Mouse (Mus musculus): ENCODE results near the gene Wfdc1. TPM values are rescaled to one million over a fixed set of nuclear protein-coding genes. Genes with fewer than 3 reads are reported as not detected.

Wfdc1 gene
- total and polyA plus RNA-seq, 2 experiments from 2014 or later = 22.4 to 55.0 TPM

GRCm38 (mm10) chr8:119675457-119675856 is 9.3 kb downstream of the Wfdc1 start:
- 85% methylated on average over 5 of the region's 5 CpGs for WGBS
- Histone ChIP-seq H3K27ac (ENCODE audit: low read depth) (no peak overlapping the region), H3K4me3 (ENCODE audit: low read depth, low read length) (no peak overlapping the region), H3K9ac (replicated peaks; ENCODE audit: low read depth, low read length) (no peak overlapping the region), H3K9me3 (replicated peaks; ENCODE audit: control insufficient read depth, low read length) (no peaks in the 10 kb centered on the region), H3K4me1 (ENCODE audit: control insufficient read depth, insufficient read depth) (peaks cover 14% of the 10 kb centered on the region; the same call in 1 of the 2 replicates), H3K27me3 (ENCODE audit: control insufficient read depth, insufficient read depth, low read length) (no peaks in the 10 kb centered on the region), H3K36me3 (replicated peaks; ENCODE audit: control insufficient read depth, insufficient read depth, low read length) (no peaks in the 10 kb centered on the region), H3K4me2 (ENCODE audit: low read depth, low read length) (no peak overlapping the region)
- no peak for TF ChIP-seq CTCF (IDR thresholded peaks at IDR 0.05; ENCODE audit: low read depth)
- TF ChIP-seq EP300 (IDR thresholded peaks at IDR 0.05; ENCODE audit: low read depth) = no peak
- ATAC-seq (ENCODE audit: insufficient read depth, low read depth) (no peak), DNase-seq (ENCODE audit: low spot score) (no peak)

DNA sequence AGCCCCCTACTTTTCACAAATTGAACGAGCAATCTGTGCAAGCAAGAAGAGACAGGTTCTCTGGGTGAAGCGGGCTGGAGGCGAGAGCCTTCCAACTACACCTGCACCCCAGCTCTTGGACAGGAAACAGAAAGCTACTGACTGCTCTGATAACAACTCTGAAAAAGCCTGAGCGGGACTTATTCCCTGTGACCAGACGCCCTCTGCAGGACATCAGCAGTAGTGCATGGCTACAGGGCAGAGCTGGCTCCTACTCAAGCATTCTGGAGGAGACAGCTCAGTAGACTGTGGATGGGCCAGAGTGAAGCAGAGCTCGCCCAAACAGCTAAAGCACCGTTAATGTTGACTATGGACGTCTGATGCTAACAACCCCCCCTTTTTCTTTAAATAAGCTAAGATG is 10.2 kb downstream of the Wfdc1 start:
- TF ChIP-seq EP300 (IDR thresholded peaks at IDR 0.05; ENCODE audit: low read depth) = no peak
- peak; percentile 98 for TF ChIP-seq CTCF (IDR thresholded peaks at IDR 0.05; ENCODE audit: low read depth)
- no peak overlapping the region for H3K27ac ChIP-seq (ENCODE audit: low read depth)
- H3K36me3 ChIP-seq (replicated peaks; ENCODE audit: control insufficient read depth, insufficient read depth, low read length) = no peaks in the 10 kb centered on the region
- no peaks in the 10 kb centered on the region for H3K9me3 ChIP-seq (replicated peaks; ENCODE audit: control insufficient read depth, low read length)
- no peaks in the 10 kb centered on the region for H3K27me3 ChIP-seq (ENCODE audit: control insufficient read depth, insufficient read depth, low read length)
- ATAC-seq (ENCODE audit: insufficient read depth, low read depth) (peak; percentile 49), DNase-seq (ENCODE audit: low spot score) (peak; percentile 87)
- no peak overlapping the region for H3K9ac ChIP-seq (replicated peaks; ENCODE audit: low read depth, low read length)
- no peak overlapping the region for H3K4me3 ChIP-seq (ENCODE audit: low read depth, low read length)
- H3K4me2 ChIP-seq (ENCODE audit: low read depth, low read length) = no peak overlapping the region
- 11% methylated on average over 8 of the region's 8 CpGs for WGBS
- peaks cover 6% of the 10 kb centered on the region; the same call in 1 of the 2 replicates for H3K4me1 ChIP-seq (ENCODE audit: control insufficient read depth, insufficient read depth)

GRCm38 (mm10) chr8:119678138-119678843 is 12.1 kb downstream of the Wfdc1 start:
- peak; percentile 63 for DNase-seq (ENCODE audit: low spot score)
- Histone ChIP-seq H3K9ac (replicated peaks; ENCODE audit: low read depth, low read length) (no peak overlapping the region), H3K9me3 (replicated peaks; ENCODE audit: control insufficient read depth, low read length) (no peaks in the 10 kb centered on the region), H3K36me3 (replicated peaks; ENCODE audit: control insufficient read depth, insufficient read depth, low read length) (no peaks in the 10 kb centered on the region), H3K4me2 (ENCODE audit: low read depth, low read length) (peak overlapping the region; percentile 44), H3K27ac (ENCODE audit: low read depth) (no peak overlapping the region), H3K4me3 (ENCODE audit: low read depth, low read length) (no peak overlapping the region), H3K27me3 (ENCODE audit: control insufficient read depth, insufficient read depth, low read length) (no peaks in the 10 kb centered on the region), H3K4me1 (ENCODE audit: control insufficient read depth, insufficient read depth) (peaks cover 6% of the 10 kb centered on the region; the same call in 1 of the 2 replicates)
- TF ChIP-seq CTCF (IDR thresholded peaks at IDR 0.05; ENCODE audit: low read depth) (peak; percentile 57), EP300 (IDR thresholded peaks at IDR 0.05; ENCODE audit: low read depth) (no peak)
- 10% methylated on average over 18 of the region's 18 CpGs for WGBS
- peak; percentile 53; the same call in 1 of the 2 replicates for ATAC-seq (ENCODE audit: insufficient read depth, low read depth)

DNA sequence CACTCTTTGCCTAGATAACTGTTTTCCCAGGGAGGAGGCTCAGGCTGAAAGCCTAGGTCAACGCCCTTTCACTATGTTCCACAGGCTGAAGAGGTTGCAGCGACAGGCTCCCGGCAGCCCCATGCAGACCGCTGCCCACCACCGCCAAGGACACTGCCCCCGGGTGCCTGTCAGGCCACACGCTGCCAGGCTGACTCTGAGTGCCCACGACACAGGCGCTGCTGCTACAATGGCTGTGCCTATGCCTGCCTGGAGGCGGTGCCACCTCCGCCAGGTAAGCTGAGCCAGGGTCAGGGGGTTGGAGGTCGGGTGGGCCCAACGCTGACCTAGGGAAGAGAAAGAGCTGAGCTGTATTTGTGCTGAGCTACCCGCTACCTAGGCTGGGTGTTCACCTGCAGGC is 13.0 kb downstream of the Wfdc1 start:
- WGBS = 67% methylated on average over 14 of the region's 14 CpGs
- no peak for ATAC-seq (ENCODE audit: insufficient read depth, low read depth)
- H3K36me3 ChIP-seq (replicated peaks; ENCODE audit: control insufficient read depth, insufficient read depth, low read length) = no peaks in the 10 kb centered on the region
- no peak overlapping the region for H3K27ac ChIP-seq (ENCODE audit: low read depth)
- no peak overlapping the region for H3K9ac ChIP-seq (replicated peaks; ENCODE audit: low read depth, low read length)
- no peaks in the 10 kb centered on the region for H3K9me3 ChIP-seq (replicated peaks; ENCODE audit: control insufficient read depth, low read length)
- TF ChIP-seq EP300 (IDR thresholded peaks at IDR 0.05; ENCODE audit: low read depth) = no peak
- no peak for TF ChIP-seq CTCF (IDR thresholded peaks at IDR 0.05; ENCODE audit: low read depth)
- DNase-seq (ENCODE audit: low spot score) = no peak
- H3K4me2 ChIP-seq (ENCODE audit: low read depth, low read length) = no peak overlapping the region
- H3K4me1 ChIP-seq (ENCODE audit: control insufficient read depth, insufficient read depth) = peaks cover 6% of the 10 kb centered on the region; the same call in 1 of the 2 replicates
- no peaks in the 10 kb centered on the region for H3K27me3 ChIP-seq (ENCODE audit: control insufficient read depth, insufficient read depth, low read length)
- no peak overlapping the region for H3K4me3 ChIP-seq (ENCODE audit: low read depth, low read length)

- H3K4me2 ChIP-seq (ENCODE audit: low read depth, low read length) = no peak overlapping the region
- no peaks in the 10 kb centered on the region for H3K36me3 ChIP-seq (replicated peaks; ENCODE audit: control insufficient read depth, insufficient read depth, low read length)
- no peaks in the 10 kb centered on the region for H3K27me3 ChIP-seq (ENCODE audit: control insufficient read depth, insufficient read depth, low read length)
- H3K27ac ChIP-seq (ENCODE audit: low read depth) = no peak overlapping the region
- H3K9me3 ChIP-seq (replicated peaks; ENCODE audit: control insufficient read depth, low read length) = no peaks in the 10 kb centered on the region
- H3K9ac ChIP-seq (replicated peaks; ENCODE audit: low read depth, low read length) = no peak overlapping the region
- DNase-seq (ENCODE audit: low spot score) (no peak), ATAC-seq (ENCODE audit: insufficient read depth, low read depth) (no peak)
- H3K4me3 ChIP-seq (ENCODE audit: low read depth, low read length) = no peak overlapping the region
- TF ChIP-seq CTCF (IDR thresholded peaks at IDR 0.05; ENCODE audit: low read depth) (no peak), EP300 (IDR thresholded peaks at IDR 0.05; ENCODE audit: low read depth) (no peak)
- no peaks in the 10 kb centered on the region for H3K4me1 ChIP-seq (ENCODE audit: control insufficient read depth, insufficient read depth)
- 55% methylated on average over 6 of the region's 6 CpGs for WGBS
Observed at GRCm38 (mm10) chr8:119690602-119691001, 24.4 kb downstream of the Wfdc1 start.

- WGBS = 75% methylated on average over 4 of the region's 4 CpGs
- DNase-seq (ENCODE audit: low spot score) (no peak), ATAC-seq (ENCODE audit: insufficient read depth, low read depth) (no peak)
- Histone ChIP-seq H3K4me2 (ENCODE audit: low read depth, low read length) (no peak overlapping the region), H3K9ac (replicated peaks; ENCODE audit: low read depth, low read length) (no peak overlapping the region), H3K36me3 (replicated peaks; ENCODE audit: control insufficient read depth, insufficient read depth, low read length) (no peaks in the 10 kb centered on the region), H3K27me3 (ENCODE audit: control insufficient read depth, insufficient read depth, low read length) (no peaks in the 10 kb centered on the region), H3K27ac (ENCODE audit: low read depth) (no peak overlapping the region), H3K4me1 (ENCODE audit: control insufficient read depth, insufficient read depth) (no peaks in the 10 kb centered on the region), H3K4me3 (ENCODE audit: low read depth, low read length) (no peak overlapping the region), H3K9me3 (replicated peaks; ENCODE audit: control insufficient read depth, low read length) (no peaks in the 10 kb centered on the region)
- TF ChIP-seq EP300 (IDR thresholded peaks at IDR 0.05; ENCODE audit: low read depth) (no peak), CTCF (IDR thresholded peaks at IDR 0.05; ENCODE audit: low read depth) (no peak)
Observed at GRCm38 (mm10) chr8:119691989-119692388, 25.8 kb downstream of the Wfdc1 start.
